8 mouse cellular contexts compared by ENCODE assay signal in genomic region chr5:113280138-113280856, GRCm38 (mm10). TPM values are rescaled to one million over a fixed set of nuclear protein-coding genes. Genes with fewer than 3 reads are reported as not detected.
DNase-seq lines count a peak whose midpoint lies in the region; ATAC-seq and TF ChIP-seq lines count a peak whose summit lies in the region.

No protein-coding gene starts in this region.

- H3K9ac ChIP-seq in hindbrain, embryonic 12.5 days: peak overlapping the region; percentile 39; the same call in 1 of the 2 replicates
- H3K9ac ChIP-seq in midbrain, postnatal 0 days (replicated peaks; ENCODE audit: low read length, poor library complexity, severe bottlenecking): no peak overlapping the region

- H3K4me3 ChIP-seq in hindbrain, embryonic 12.5 days: peak overlapping the region; percentile 27
- H3K4me3 ChIP-seq in midbrain, postnatal 0 days (ENCODE audit: low read depth, low read length): no peak overlapping the region

- WGBS in hindbrain, embryonic 12.5 days: 30% methylated on average over 15 of the region's 15 CpGs
- 27% methylated on average over 15 of the region's 15 CpGs for WGBS in midbrain, postnatal 0 days

- DNase-seq in ES-CJ7 (ENCODE audit: low read depth, low spot score): peak; percentile 76
- DNase-seq in brain, adult 2 months (ENCODE audit: low read depth, low spot score): peak; percentile 58
- peak; percentile 33 for DNase-seq in liver
- peak; percentile 79 for DNase-seq in midbrain, postnatal 0 days (ENCODE audit: low spot score)
- no peak for DNase-seq in frontal cortex, postnatal 14 days (ENCODE audit: low spot score in 2 of 2)
- no peak for DNase-seq in adrenal gland, postnatal 25 days

- H3K36me3 ChIP-seq in hindbrain, embryonic 12.5 days: peaks cover 38% of the 10 kb centered on the region
- peaks cover 62% of the 10 kb centered on the region for H3K36me3 ChIP-seq in midbrain, postnatal 0 days (ENCODE audit: insufficient read depth, low read length)

- 0 out of 2 replicates have a peak overlapping the region, but pooled peaks have one; percentile 36 for H3K27ac ChIP-seq in hindbrain, embryonic 12.5 days
- H3K27ac ChIP-seq in midbrain, postnatal 0 days (ENCODE audit: low read depth, low read length): no peak overlapping the region

- 0 out of 2 replicates have a peak, but pooled peaks cover 4% of the 10 kb centered on the region for H3K27me3 ChIP-seq in hindbrain, embryonic 12.5 days
- no peaks in the 10 kb centered on the region for H3K27me3 ChIP-seq in midbrain, postnatal 0 days (ENCODE audit: insufficient read depth, low read length)

- no peak for TF ChIP-seq CTCF in midbrain, postnatal 0 days (IDR thresholded peaks at IDR 0.05)

- H3K4me2 ChIP-seq in hindbrain, embryonic 12.5 days (replicated peaks): peak overlapping the region; percentile 44
- H3K4me2 ChIP-seq in midbrain, postnatal 0 days (ENCODE audit: low read depth, low read length, poor library complexity, severe bottlenecking): no peak overlapping the region

- H3K9me3 ChIP-seq in hindbrain, embryonic 12.5 days (replicated peaks): no peaks in the 10 kb centered on the region
- H3K9me3 ChIP-seq in midbrain, postnatal 0 days (ENCODE audit: low read length): no peaks in the 10 kb centered on the region

- ATAC-seq in hindbrain, embryonic 12.5 days (ENCODE audit: low FRiP score): peak; percentile 69
- peak; percentile 71 for ATAC-seq in midbrain, postnatal 0 days (ENCODE audit: low FRiP score)
- ATAC-seq in megakaryocyte progenitor cell, adult 5-6 weeks (replicated peaks; ENCODE audit: poor library complexity): no peak

- H3K4me1 ChIP-seq in hindbrain, embryonic 12.5 days: peaks cover 6% of the 10 kb centered on the region
- no peaks in the 10 kb centered on the region for H3K4me1 ChIP-seq in midbrain, postnatal 0 days (ENCODE audit: insufficient read depth, low read length)

RNA-seq across cellular contexts. Expression of gene Sgsm1, which starts 30.3 kb away (rescaled TPM):
- 11.6 and 14.3 TPM in 2 replicates for polyA plus RNA-seq in hindbrain, embryonic 12.5 days (2016; fragmentation: Nextera tagmentation; extraction: Ambion mirVana)
- 52.9 and 53.4 TPM in 2 replicates for total RNA-seq in midbrain, postnatal 0 days (2014; rRNA removed)
- polyA plus RNA-seq in midbrain, postnatal 0 days (2015; fragmentation: Nextera tagmentation; extraction: Ambion mirVana): 19.8 and 27.3 TPM in 2 replicates
- 0.67 TPM in 1 of 2 replicates, not detected in the other for total RNA-seq in megakaryocyte progenitor cell, adult 5-6 weeks (2015)
- total RNA-seq in megakaryocyte progenitor cell, adult 5-6 weeks (2017): not detected in 2 replicates
- total RNA-seq in adrenal gland, postnatal 25 days (2021): 7.8 and 14.5 TPM in 2 replicates

RNA-seq across cellular contexts. Expression of gene Tmem211, which starts 53.6 kb away (rescaled TPM):
- 0.15 TPM in 1 of 2 replicates, not detected in the other for polyA plus RNA-seq in hindbrain, embryonic 12.5 days (2016; fragmentation: Nextera tagmentation; extraction: Ambion mirVana)
- not detected in 2 replicates for total RNA-seq in midbrain, postnatal 0 days (2014; rRNA removed)
- polyA plus RNA-seq in midbrain, postnatal 0 days (2015; fragmentation: Nextera tagmentation; extraction: Ambion mirVana): not detected in 2 replicates
- not detected in 2 replicates for total RNA-seq in megakaryocyte progenitor cell, adult 5-6 weeks (2015)
- not detected in 2 replicates for total RNA-seq in megakaryocyte progenitor cell, adult 5-6 weeks (2017)
- not detected in 2 replicates for total RNA-seq in adrenal gland, postnatal 25 days (2021)

RNA-seq across cellular contexts. Expression of gene 2900026A02Rik, which starts 59.3 kb away (rescaled TPM):
- 3.6 and 4.5 TPM in 2 replicates for polyA plus RNA-seq in hindbrain, embryonic 12.5 days (2016; fragmentation: Nextera tagmentation; extraction: Ambion mirVana)
- 11.7 and 11.8 TPM in 2 replicates for total RNA-seq in midbrain, postnatal 0 days (2014; rRNA removed)
- 3.3 and 3.8 TPM in 2 replicates for polyA plus RNA-seq in midbrain, postnatal 0 days (2015; fragmentation: Nextera tagmentation; extraction: Ambion mirVana)
- 1.6 and 2.7 TPM in 2 replicates for total RNA-seq in megakaryocyte progenitor cell, adult 5-6 weeks (2015)
- 1.3 and 2.0 TPM in 2 replicates for total RNA-seq in megakaryocyte progenitor cell, adult 5-6 weeks (2017)
- total RNA-seq in adrenal gland, postnatal 25 days (2021): 12.6 and 17.8 TPM in 2 replicates

Comparison
In these comparisons a context has a peak if more than half of its experiments do, and no peak if none do; other contexts are left out.
1. DNase-seq: peak in ES-CJ7 (single experiment), brain, adult 2 months (single experiment), liver (single experiment) and midbrain, postnatal 0 days (single experiment); none in frontal cortex, postnatal 14 days (0 of 2) and adrenal gland, postnatal 25 days (single experiment).